Mouse (Mus musculus) heart, embryonic 14.5 days (tissue): ENCODE results near the gene Sprr3. TPM values are rescaled to one million over a fixed set of nuclear protein-coding genes. Genes with fewer than 3 reads are reported as not detected.

Experiments
- ATAC-seq: fragments of 200-750 bp; cut with Nextera tagmentation; 2 replicates; pipeline ENCODE4 v1.8.0; 2017; ENCODE audit warnings: low read depth, moderate TSS enrichment; ENCODE audit not compliant: insufficient number of reproducible peaks, insufficient read depth, low FRiP score
- H3K27ac ChIP-seq, 2 experiments: fragments of 200-500 bp in 1 of 2; fragments of 300-500 bp in 1 of 2; sonication (generic) in 1 of 2; replicated peaks in 1 of 2; 2 replicates each; pipeline ENCODE4 v1.5.1; 2012 to 2014; ENCODE audit warnings: low read depth in 2 of 2, low read length in 2 of 2, control low read depth in 1 of 2, mild to moderate bottlenecking in 1 of 2, mixed read lengths in 1 of 2; ENCODE audit not compliant: control insufficient read depth in 1 of 2, insufficient read depth in 1 of 2
- H3K27me3 ChIP-seq: fragments of 300-500 bp; sonication (generic); 2 replicates; pipeline ENCODE4 v1.6.1; 2014; ENCODE audit warnings: mild to moderate bottlenecking, low read length, control low read depth; ENCODE audit not compliant: control insufficient read depth, insufficient read depth
- H3K36me3 ChIP-seq: fragments of 300-500 bp; sonication (generic); 2 replicates; pipeline ENCODE4 v1.6.1; 2014; ENCODE audit warnings: mild to moderate bottlenecking, control low read depth, low read length, mixed read lengths; ENCODE audit not compliant: control insufficient read depth, insufficient read depth
- H3K4me1 ChIP-seq, 2 experiments: fragments of 200-500 bp in 1 of 2; fragments of 300-500 bp in 1 of 2; sonication (generic) in 1 of 2; 2 replicates each; pipeline ENCODE4 v1.6.1; 2012 to 2014; ENCODE audit warnings: low read length in 2 of 2, control low read depth in 1 of 2, mixed read lengths in 1 of 2; ENCODE audit not compliant: control insufficient read depth in 2 of 2, insufficient read depth in 2 of 2
- H3K4me2 ChIP-seq: fragments of 300-500 bp; sonication (generic); 2 replicates; pipeline ENCODE4 v1.6.1; 2014; ENCODE audit warnings: mild to moderate bottlenecking, low read length
- H3K4me3 ChIP-seq, 2 experiments: fragments of 200-500 bp in 1 of 2; fragments of 300-500 bp in 1 of 2; sonication (generic) in 1 of 2; 2 replicates each; pipeline ENCODE4 v1.5.1; 2012 to 2014; ENCODE audit warnings: low read length in 2 of 2, mild to moderate bottlenecking in 2 of 2, control low read depth in 1 of 2, low read depth in 1 of 2, moderate library complexity in 1 of 2; ENCODE audit not compliant: control insufficient read depth in 1 of 2, insufficient read depth in 1 of 2
- H3K9ac ChIP-seq: fragments of 300-500 bp; sonication (generic); 2 replicates; pipeline ENCODE4 v1.6.1; 2014; ENCODE audit warnings: mild to moderate bottlenecking, low read length
- H3K9me3 ChIP-seq: fragments of 300-500 bp; sonication (generic); 2 replicates; pipeline ENCODE4 v1.6.1; 2016; ENCODE audit warnings: low read length, control low read depth; ENCODE audit not compliant: control insufficient read depth
- WGBS: fragments of 180-500 bp; shearing (Covaris S2); extraction: QIAGEN DNeasy Blood & Tissue Kit; methylation state at CpG from one replicate; pipeline ENCODE4 v1.1.7; 2014; 5-methylcytosine and 5-hydroxymethylcytosine counted together
- polyA plus RNA-seq: library from polyadenylated mRNA; unstranded; fragments of >200 nt; fragmentation: Nextera tagmentation; extraction: Ambion mirVana; gene quantifications from 2 replicates; pipeline ENCODE4 v1.2.1, GENCODE M21; 2014

Gene Sprr3
- polyA plus RNA-seq, 1 experiment from 2014 or later = not detected

- no peak within 1 kb of the TSS for H3K27ac ChIP-seq
- H3K9ac ChIP-seq = no peak within 1 kb of the TSS
- ATAC-seq = no peak
- WGBS = 86% methylated on average over 2 of the region's 2 CpGs
- no peaks in the 10 kb centered on the region for H3K36me3 ChIP-seq
- H3K9me3 ChIP-seq = no peaks in the 10 kb centered on the region
- no peaks in the 10 kb centered on the region for H3K27me3 ChIP-seq
- no peak within 1 kb of the TSS for H3K4me3 ChIP-seq
- no peak within 1 kb of the TSS for H3K4me2 ChIP-seq
- no peaks in the 10 kb centered on the region for H3K4me1 ChIP-seq
Observed at GRCm38 (mm10) chr3:92417782-92418181, 40.7 kb downstream of the Sprr3 start, which contains the start of gene Sprr2j-ps. Gene Sprr2j-ps, plus strand, starts transcription at chr3:92418082.

GRCm38 (mm10) chr3:92407691-92408090 is 50.8 kb downstream of the Sprr3 start, which contains the start of gene Sprr2i:
Gene Sprr2i, plus strand, starts transcription at chr3:92407991.
- Histone ChIP-seq H3K4me3 (no peak within 1 kb of the TSS), H3K27ac (no peak within 1 kb of the TSS), H3K9me3 (no peaks in the 10 kb centered on the region), H3K4me1 (no peaks in the 10 kb centered on the region), H3K36me3 (no peaks in the 10 kb centered on the region), H3K9ac (no peak within 1 kb of the TSS), H3K4me2 (no peak within 1 kb of the TSS), H3K27me3 (no peaks in the 10 kb centered on the region)
- ATAC-seq = no peak
- 83% methylated on average over 2 of the region's 2 CpGs for WGBS

Other genes with a start within 250 kb of the Sprr3 start
- 0.16 TPM in 1 of 2 replicates, not detected in the other for gene Sprr2a1, start 242.9 kb downstream of the Sprr3 start, polyA plus RNA-seq
- gene Sprr2a2, start 242.8 kb downstream of the Sprr3 start, polyA plus RNA-seq = 1.8 and 2.1 TPM in 2 replicates
- not detected in 2 replicates for gene Sprr2a3, start 173.3 kb downstream of the Sprr3 start, polyA plus RNA-seq
- not detected in 2 replicates for gene Sprr2b, start 142.1 kb downstream of the Sprr3 start, polyA plus RNA-seq
- gene Sprr2d, start 119.6 kb downstream of the Sprr3 start, polyA plus RNA-seq = not detected in 2 replicates
- gene Sprr2e, start 106.6 kb downstream of the Sprr3 start, polyA plus RNA-seq = not detected in 2 replicates
- gene Sprr2f, start 93.5 kb downstream of the Sprr3 start, polyA plus RNA-seq = not detected in 2 replicates
- gene Sprr2h, start 73.0 kb downstream of the Sprr3 start, polyA plus RNA-seq = not detected in 2 replicates
- gene Sprr2i, start 50.7 kb downstream of the Sprr3 start, polyA plus RNA-seq = not detected in 2 replicates
- gene Sprr2j-ps, start 40.6 kb downstream of the Sprr3 start, polyA plus RNA-seq = not detected in 2 replicates
- 5.2 and 5.9 TPM in 2 replicates for gene Gm9774, start 29.3 kb downstream of the Sprr3 start, polyA plus RNA-seq
- not detected in 2 replicates for gene Sprr2k, start 26.1 kb downstream of the Sprr3 start, polyA plus RNA-seq
- gene Sprr1b, start 19.9 kb downstream of the Sprr3 start, polyA plus RNA-seq = not detected in 2 replicates
- 0.78 TPM in 1 of 2 replicates, not detected in the other for gene Sprr1a, start 27.2 kb upstream of the Sprr3 start, polyA plus RNA-seq
- gene Sprr4, start 41.8 kb upstream of the Sprr3 start, polyA plus RNA-seq = not detected in 2 replicates
- gene 2310046K23Rik, start 75.8 kb upstream of the Sprr3 start, polyA plus RNA-seq = not detected in 2 replicates
- not detected in 2 replicates for gene Ivl, start 115.0 kb upstream of the Sprr3 start, polyA plus RNA-seq
- not detected in 2 replicates for gene Smcp, start 130.3 kb upstream of the Sprr3 start, polyA plus RNA-seq
- not detected in 2 replicates for gene 2210017I01Rik, start 148.8 kb upstream of the Sprr3 start, polyA plus RNA-seq
- gene Lce6a, start 162.9 kb upstream of the Sprr3 start, polyA plus RNA-seq = not detected in 2 replicates
- not detected in 2 replicates for gene Lce1a1, start 189.6 kb upstream of the Sprr3 start, polyA plus RNA-seq
- gene Lce1b, start 198.2 kb upstream of the Sprr3 start, polyA plus RNA-seq = not detected in 2 replicates
- not detected in 2 replicates for gene Lce1a2, start 211.6 kb upstream of the Sprr3 start, polyA plus RNA-seq
- gene Lce1c, start 220.5 kb upstream of the Sprr3 start, polyA plus RNA-seq = not detected in 2 replicates
- gene Lce1d, start 228.5 kb upstream of the Sprr3 start, polyA plus RNA-seq = not detected in 2 replicates